Mouse (Mus musculus) myocyte (in vitro differentiated cells): ENCODE measurements around the gene Eif4a2. TPM values are rescaled to one million over a fixed set of nuclear protein-coding genes. Genes with fewer than 3 reads are reported as not detected.
A peak's percentile ranks its signal among the peaks of the same experiment; 100 is the strongest.

ENCODE experiments used
- H3K27me3 ChIP-seq: one replicate; pipeline ENCODE4 v1.6.1; 2011; ENCODE audit not compliant: control insufficient read depth, insufficient read depth, insufficient read length
- H3K36me3 ChIP-seq: one replicate; pipeline ENCODE4 v1.6.1; 2011; ENCODE audit not compliant: control insufficient read depth, insufficient read depth
- H3K4me2 ChIP-seq: one replicate; pipeline ENCODE4 v1.6.1; 2011; ENCODE audit warnings: low read depth, control low read depth
- H3K4me3 ChIP-seq: one replicate; pipeline ENCODE4 v1.5.1; 2011; ENCODE audit warnings: mild to moderate bottlenecking, control low read depth, moderate library complexity
- H3K79me2 ChIP-seq: one replicate; pipeline ENCODE4 v1.6.1; 2011; ENCODE audit not compliant: control insufficient read depth, insufficient read depth
- H3ac ChIP-seq: one replicate; pipeline ENCODE4 v1.6.1; 2011; ENCODE audit not compliant: control insufficient read depth, insufficient read length
- CEBPB ChIP-seq: IDR thresholded peaks from 2 replicates; pipeline ENCODE4 v1.6.1; 2011; ENCODE audit warnings: mild to moderate bottlenecking, moderate library complexity; ENCODE audit not compliant: poor library complexity, insufficient read depth, severe bottlenecking
- E2F4 ChIP-seq: IDR thresholded peaks from one replicate; pipeline ENCODE4 v1.6.1; 2011; ENCODE audit warnings: mild to moderate bottlenecking, control low read depth, moderate library complexity; ENCODE audit not compliant: insufficient read depth
- MAX ChIP-seq: IDR thresholded peaks from one replicate; pipeline ENCODE4 v1.6.1; 2011; ENCODE audit warnings: low read depth, mild to moderate bottlenecking, control low read depth
- MYOD1 ChIP-seq, 3 experiments: IDR thresholded peaks; one replicate each; pipeline ENCODE4 v1.6.1; 2011; ENCODE audit warnings: control low read depth in 2 of 3, low read depth in 2 of 3, mild to moderate bottlenecking in 2 of 3, moderate library complexity in 1 of 3; ENCODE audit not compliant: insufficient read length in 2 of 3, control insufficient read depth in 1 of 3
- MYOG ChIP-seq, 3 experiments: IDR thresholded peaks; one replicate each; pipeline ENCODE4 v1.6.1; 2011; ENCODE audit warnings: control low read depth in 2 of 3, low read depth in 2 of 3, mild to moderate bottlenecking in 2 of 3; ENCODE audit not compliant: insufficient read length in 2 of 3, control insufficient read depth in 1 of 3, insufficient read depth in 1 of 3
- POLR2A ChIP-seq: IDR thresholded peaks from one replicate; pipeline ENCODE4 v1.6.1; 2011; ENCODE audit warnings: low read depth, mild to moderate bottlenecking, control low read depth, moderate library complexity; ENCODE audit not compliant: insufficient read length
- POLR2AphosphoS2 ChIP-seq: IDR thresholded peaks from one replicate; pipeline ENCODE4 v1.6.1; 2011; ENCODE audit warnings: low read depth, control low read depth; ENCODE audit not compliant: insufficient read length
- REST ChIP-seq: IDR thresholded peaks from one replicate; pipeline ENCODE4 v1.6.1; 2011; ENCODE audit warnings: mild to moderate bottlenecking, control low read depth, moderate library complexity; ENCODE audit not compliant: insufficient read depth, insufficient read length
- SRF ChIP-seq: IDR thresholded peaks from one replicate; pipeline ENCODE4 v1.6.1; 2011; ENCODE audit warnings: low read depth; ENCODE audit not compliant: control insufficient read depth, insufficient read length
- TCF12 ChIP-seq: IDR thresholded peaks from one replicate; pipeline ENCODE4 v1.6.1; 2011; ENCODE audit warnings: mild to moderate bottlenecking, control low read depth; ENCODE audit not compliant: poor library complexity, insufficient read depth, severe bottlenecking
- TCF3 ChIP-seq: IDR thresholded peaks from one replicate; pipeline ENCODE4 v1.6.1; 2011; ENCODE audit warnings: low read depth, control low read depth; ENCODE audit not compliant: insufficient read length
- USF1 ChIP-seq: IDR thresholded peaks from one replicate; pipeline ENCODE4 v1.6.1; 2011; ENCODE audit warnings: low read depth, mild to moderate bottlenecking, control low read depth, moderate library complexity
- polyA plus RNA-seq: library from polyadenylated mRNA; unstranded; fragments of >200 nt; fragmentation: generic; extraction: Trizol; gene quantifications from one replicate; pipeline ENCODE4 v1.2.1, GENCODE M21; 2012; ENCODE audit warnings: missing spikeins

Gene Eif4a2
- polyA plus RNA-seq, 1 experiment: 141 TPM

- TF ChIP-seq POLR2AphosphoS2: peak; percentile 33
- no peak for TF ChIP-seq REST
- Histone ChIP-seq H3ac (no peak overlapping the region), H3K27me3 (no peaks in the 10 kb centered on the region), H3K4me3 (no peak overlapping the region), H3K36me3 (peaks cover 43% of the 10 kb centered on the region), H3K79me2 (no peaks in the 10 kb centered on the region), H3K4me2 (no peak overlapping the region)
Observed at GRCm38 (mm10) chr16:23117173-23117572, 9.9 kb downstream of the Eif4a2 start.

- no peaks in the 10 kb centered on the region for H3K27me3 ChIP-seq
- H3K4me3 ChIP-seq: no peak overlapping the region
- no peak overlapping the region for H3ac ChIP-seq
- TF ChIP-seq TCF3 (no peak), E2F4 (no peak), POLR2A (no peak), MYOG (IDR thresholded peaks at IDR 0.05; ENCODE audit: control insufficient read depth in 1 of 3, insufficient read depth in 1 of 3, insufficient read length in 2 of 3, low read depth in 2 of 3) (no peak), TCF12 (no peak), USF1 (no peak), REST (no peak), MYOD1 (IDR thresholded peaks at IDR 0.05; ENCODE audit: control insufficient read depth in 1 of 3, insufficient read length in 2 of 3, low read depth in 2 of 3) (no peak), POLR2AphosphoS2 (no peak), SRF (no peak), MAX (no peak), CEBPB (no peak)
- H3K4me2 ChIP-seq: no peak overlapping the region
- H3K79me2 ChIP-seq: peaks cover 15% of the 10 kb centered on the region
- H3K36me3 ChIP-seq: peaks cover 21% of the 10 kb centered on the region
Observed at GRCm38 (mm10) chr16:23122446-23122845, 15.2 kb downstream of the Eif4a2 start.

- H3K79me2 ChIP-seq: peaks cover 16% of the 10 kb centered on the region
- H3K4me2 ChIP-seq: no peak overlapping the region
- H3K36me3 ChIP-seq: peaks cover 21% of the 10 kb centered on the region
- no peak overlapping the region for H3K4me3 ChIP-seq
- no peak overlapping the region for H3ac ChIP-seq
- TF ChIP-seq USF1: no peak
- TF ChIP-seq REST: no peak
- TF ChIP-seq POLR2A: no peak
- TF ChIP-seq MAX: no peak
- no peak for TF ChIP-seq TCF3
- TF ChIP-seq MYOD1 (IDR thresholded peaks at IDR 0.05; ENCODE audit: control insufficient read depth in 1 of 3, insufficient read length in 2 of 3, low read depth in 2 of 3): no peak
- TF ChIP-seq POLR2AphosphoS2: no peak
- no peak for TF ChIP-seq TCF12
- no peak for TF ChIP-seq SRF
- no peak for TF ChIP-seq E2F4
- TF ChIP-seq CEBPB: no peak
- H3K27me3 ChIP-seq: no peaks in the 10 kb centered on the region
Observed at GRCm38 (mm10) chr16:23123104-23123503, 15.9 kb downstream of the Eif4a2 start.

GRCm38 (mm10) chr16:23124398-23124797 is 17.2 kb downstream of the Eif4a2 start:
- no peak overlapping the region for H3ac ChIP-seq
- no peak overlapping the region for H3K4me2 ChIP-seq
- TF ChIP-seq E2F4 (no peak), POLR2AphosphoS2 (no peak), SRF (no peak), REST (no peak), MYOD1 (IDR thresholded peaks at IDR 0.05; ENCODE audit: control insufficient read depth in 1 of 3, insufficient read length in 2 of 3, low read depth in 2 of 3) (no peak), TCF12 (no peak)
- H3K36me3 ChIP-seq: peaks cover 18% of the 10 kb centered on the region
- H3K27me3 ChIP-seq: no peaks in the 10 kb centered on the region
- H3K79me2 ChIP-seq: peaks cover 16% of the 10 kb centered on the region
- no peak overlapping the region for H3K4me3 ChIP-seq

GRCm38 (mm10) chr16:23127311-23127672 is 20.0 kb downstream of the Eif4a2 start:
- H3K4me2 ChIP-seq: peak overlapping the region; percentile 89
- H3K36me3 ChIP-seq: peaks cover 5% of the 10 kb centered on the region
- no peaks in the 10 kb centered on the region for H3K27me3 ChIP-seq
- peak overlapping the region; percentile 25 for H3ac ChIP-seq
- peak overlapping the region; percentile 88 for H3K4me3 ChIP-seq
- H3K79me2 ChIP-seq: peaks cover 16% of the 10 kb centered on the region
- TF ChIP-seq MYOD1 (IDR thresholded peaks at IDR 0.05; ENCODE audit: control insufficient read depth in 1 of 3, insufficient read length in 2 of 3, low read depth in 2 of 3): no peak
- no peak for TF ChIP-seq CEBPB
- TF ChIP-seq MYOG (IDR thresholded peaks at IDR 0.05; ENCODE audit: control insufficient read depth in 1 of 3, insufficient read depth in 1 of 3, insufficient read length in 2 of 3, low read depth in 2 of 3): no peak
- no peak for TF ChIP-seq E2F4
- no peak for TF ChIP-seq TCF12
- TF ChIP-seq SRF: no peak
- TF ChIP-seq TCF3: no peak
- TF ChIP-seq USF1: no peak
- no peak for TF ChIP-seq REST
- TF ChIP-seq MAX: no peak
- no peak for TF ChIP-seq POLR2A
- TF ChIP-seq POLR2AphosphoS2: no peak
